18 mouse cellular contexts compared by ENCODE assay signal in the genomic region with DNA sequence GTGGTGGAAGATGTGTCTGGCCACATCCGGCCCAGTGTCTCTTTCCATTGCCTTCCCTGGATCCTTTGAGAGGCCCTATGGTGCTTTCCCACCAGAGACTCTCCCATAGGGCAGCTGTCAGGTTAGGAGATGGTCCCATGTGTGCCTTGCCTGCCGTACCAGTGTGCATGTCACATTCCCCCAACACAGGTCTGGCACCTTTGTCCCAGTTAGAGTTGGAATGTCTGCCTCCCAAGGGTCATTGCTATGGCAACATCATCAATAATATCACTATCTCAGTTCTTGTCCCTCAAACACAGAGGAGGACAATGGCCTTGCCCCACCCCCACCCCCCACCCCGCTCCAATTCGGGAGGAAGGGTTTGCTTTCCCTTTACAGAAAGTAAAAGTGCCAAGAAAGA.
"Had no signal": no experiment of that assay in that cellular context is flagged by ENCODE, and none has a peak within 500 bp of the region (broad histone marks: within the 10 kb centered on the region; RNA-seq: fewer than 3 reads in every experiment).

No protein-coding gene starts in this region.

- H3K4me2 ChIP-seq: liver, embryonic 13.5 days; liver, embryonic 15.5 days; lung, embryonic 14.5 days; midbrain, embryonic 12.5 days; neural tube, embryonic 13.5 days; neural tube, embryonic 15.5 days had no signal

- H3K4me3 ChIP-seq: liver, embryonic 13.5 days; liver, embryonic 15.5 days; midbrain, embryonic 12.5 days; myocyte; neural tube, embryonic 13.5 days; neural tube, embryonic 15.5 days had no signal

- H3K9ac ChIP-seq: liver, embryonic 13.5 days; liver, embryonic 15.5 days; lung, embryonic 14.5 days; midbrain, embryonic 12.5 days; neural tube, embryonic 13.5 days; neural tube, embryonic 15.5 days had no signal

- H3K27me3 ChIP-seq: liver, embryonic 13.5 days; neural tube, embryonic 13.5 days; neural tube, embryonic 15.5 days had no signal

- H3K9me3 ChIP-seq: liver, embryonic 13.5 days; liver, embryonic 15.5 days; midbrain, embryonic 12.5 days; neural tube, embryonic 13.5 days; neural tube, embryonic 15.5 days had no signal

- H3K27ac ChIP-seq: liver, embryonic 13.5 days; liver, embryonic 15.5 days; midbrain, embryonic 12.5 days; neural tube, embryonic 13.5 days; neural tube, embryonic 15.5 days had no signal

- DNase-seq: liver, embryonic 13.5 days; lung, adult 18-20 months; lung, embryonic 14.5 days; lung, postnatal 10 days; lung, postnatal 4 days; midbrain, embryonic 14.5 days; right cerebral cortex, adult 18-20 months; right cerebral cortex, postnatal 25 days; right cerebral cortex, postnatal 4 days; spleen, adult 18-20 months; thymus, adult 18-20 months; thymus, postnatal 14 days; thymus, postnatal 36 days had no signal

- H3K4me1 ChIP-seq: liver, embryonic 13.5 days; liver, embryonic 15.5 days had no signal

- H3K36me3 ChIP-seq: liver, embryonic 13.5 days; liver, embryonic 15.5 days; midbrain, embryonic 12.5 days; neural tube, embryonic 13.5 days; neural tube, embryonic 15.5 days had no signal
